Mouse (Mus musculus): ENCODE data around the gene Mss51. TPM values are rescaled to one million over a fixed set of nuclear protein-coding genes. Genes with fewer than 3 reads are reported as not detected.

Gene Mss51
- polyA plus RNA-seq (2012; rRNA removed), result 0.33 and 0.42 TPM in 2 replicates

GRCm38 (mm10) chr14:20496603-20497002 lies at the start of gene Mss51:
TSS of gene Mss51 (minus strand) at chr14:20496901.
- no peak within 1 kb of the TSS for H3K27ac ChIP-seq (ENCODE audit: insufficient read depth, low read length)
- no peak for TF ChIP-seq CTCF (IDR thresholded peaks at IDR 0.05; ENCODE audit: extremely low read depth, insufficient read depth, low read length)
- no peaks in the 10 kb centered on the region for H3K4me1 ChIP-seq (ENCODE audit: control insufficient read depth, insufficient read depth, low read length)
- H3K4me3 ChIP-seq (ENCODE audit: insufficient read depth, low read length), result no peak within 1 kb of the TSS

GRCm38 (mm10) chr14:20546415-20546814 lies 49.7 kb upstream of the Mss51 start, which contains the start of gene Ppp3cb:
TSS of gene Ppp3cb (minus strand) at chr14:20546573.
- Histone ChIP-seq H3K4me1 (ENCODE audit: control insufficient read depth, insufficient read depth, low read length) (no peaks in the 10 kb centered on the region; the same call in 1 of the 2 replicates), H3K27ac (ENCODE audit: insufficient read depth, low read length) (peak within 1 kb of the TSS; percentile 95), H3K4me3 (ENCODE audit: insufficient read depth, low read length) (peak within 1 kb of the TSS; percentile 92)
- TF ChIP-seq POLR2A (IDR thresholded peaks at IDR 0.05; ENCODE audit: extremely low read depth, insufficient read depth, low read length) (peak; percentile 45; the same call in 1 of the 2 replicates), CTCF (IDR thresholded peaks at IDR 0.05; ENCODE audit: extremely low read depth, insufficient read depth, low read length) (no peak)

GRCm38 (mm10) chr14:20545529-20546331 lies 49.0 kb upstream of the Mss51 start:
- H3K27ac ChIP-seq (ENCODE audit: insufficient read depth, low read length), result peak overlapping the region; percentile 95
- H3K4me3 ChIP-seq (ENCODE audit: insufficient read depth, low read length), result peak overlapping the region; percentile 92
- H3K4me1 ChIP-seq (ENCODE audit: control insufficient read depth, insufficient read depth, low read length), result no peaks in the 10 kb centered on the region; the same call in 1 of the 2 replicates
- TF ChIP-seq POLR2A (IDR thresholded peaks at IDR 0.05; ENCODE audit: extremely low read depth, insufficient read depth, low read length) (no peak), CTCF (IDR thresholded peaks at IDR 0.05; ENCODE audit: extremely low read depth, insufficient read depth, low read length) (no peak)

GRCm38 (mm10) chr14:20544467-20545411 lies 48.0 kb upstream of the Mss51 start:
- no peaks in the 10 kb centered on the region; the same call in 1 of the 2 replicates for H3K4me1 ChIP-seq (ENCODE audit: control insufficient read depth, insufficient read depth, low read length)
- TF ChIP-seq POLR2A (IDR thresholded peaks at IDR 0.05; ENCODE audit: extremely low read depth, insufficient read depth, low read length) (no peak), CTCF (IDR thresholded peaks at IDR 0.05; ENCODE audit: extremely low read depth, insufficient read depth, low read length) (no peak)
- H3K27ac ChIP-seq (ENCODE audit: insufficient read depth, low read length), result no peak overlapping the region
- peak overlapping the region; percentile 92; the same call in 1 of the 2 replicates for H3K4me3 ChIP-seq (ENCODE audit: insufficient read depth, low read length)

- no peak for TF ChIP-seq CTCF (IDR thresholded peaks at IDR 0.05; ENCODE audit: extremely low read depth, insufficient read depth, low read length)
- no peak for TF ChIP-seq POLR2A (IDR thresholded peaks at IDR 0.05; ENCODE audit: extremely low read depth, insufficient read depth, low read length)
- no peak overlapping the region for H3K27ac ChIP-seq (ENCODE audit: insufficient read depth, low read length)
- H3K4me1 ChIP-seq (ENCODE audit: control insufficient read depth, insufficient read depth, low read length), result no peaks in the 10 kb centered on the region
- no peak overlapping the region for H3K4me3 ChIP-seq (ENCODE audit: insufficient read depth, low read length)
Measured at GRCm38 (mm10) chr14:20529643-20530042, 32.9 kb upstream of the Mss51 start.

GRCm38 (mm10) chr14:20520179-20520578 lies 23.5 kb upstream of the Mss51 start:
- TF ChIP-seq POLR2A (IDR thresholded peaks at IDR 0.05; ENCODE audit: extremely low read depth, insufficient read depth, low read length) (no peak), CTCF (IDR thresholded peaks at IDR 0.05; ENCODE audit: extremely low read depth, insufficient read depth, low read length) (no peak)
- Histone ChIP-seq H3K4me1 (ENCODE audit: control insufficient read depth, insufficient read depth, low read length) (no peaks in the 10 kb centered on the region), H3K4me3 (ENCODE audit: insufficient read depth, low read length) (no peak overlapping the region), H3K27ac (ENCODE audit: insufficient read depth, low read length) (no peak overlapping the region)

- no peak for TF ChIP-seq CTCF (IDR thresholded peaks at IDR 0.05; ENCODE audit: extremely low read depth, insufficient read depth, low read length)
- TF ChIP-seq POLR2A (IDR thresholded peaks at IDR 0.05; ENCODE audit: extremely low read depth, insufficient read depth, low read length), result no peak
- Histone ChIP-seq H3K27ac (ENCODE audit: insufficient read depth, low read length) (no peak overlapping the region), H3K4me1 (ENCODE audit: control insufficient read depth, insufficient read depth, low read length) (no peaks in the 10 kb centered on the region; the same call in 1 of the 2 replicates), H3K4me3 (ENCODE audit: insufficient read depth, low read length) (no peak overlapping the region)
Measured at GRCm38 (mm10) chr14:20508424-20508823, 11.7 kb upstream of the Mss51 start.

- no peak overlapping the region for H3K27ac ChIP-seq (ENCODE audit: insufficient read depth, low read length)
- no peaks in the 10 kb centered on the region; the same call in 1 of the 2 replicates for H3K4me1 ChIP-seq (ENCODE audit: control insufficient read depth, insufficient read depth, low read length)
- no peak overlapping the region for H3K4me3 ChIP-seq (ENCODE audit: insufficient read depth, low read length)
- TF ChIP-seq POLR2A (IDR thresholded peaks at IDR 0.05; ENCODE audit: extremely low read depth, insufficient read depth, low read length) (no peak), CTCF (IDR thresholded peaks at IDR 0.05; ENCODE audit: extremely low read depth, insufficient read depth, low read length) (no peak)
Measured at GRCm38 (mm10) chr14:20502966-20503365, 6.3 kb upstream of the Mss51 start.

GRCm38 (mm10) chr14:20499982-20500381 lies 3.3 kb upstream of the Mss51 start:
- Histone ChIP-seq H3K4me1 (ENCODE audit: control insufficient read depth, insufficient read depth, low read length) (no peaks in the 10 kb centered on the region), H3K27ac (ENCODE audit: insufficient read depth, low read length) (no peak overlapping the region), H3K4me3 (ENCODE audit: insufficient read depth, low read length) (no peak overlapping the region)
- TF ChIP-seq POLR2A (IDR thresholded peaks at IDR 0.05; ENCODE audit: extremely low read depth, insufficient read depth, low read length) (no peak), CTCF (IDR thresholded peaks at IDR 0.05; ENCODE audit: extremely low read depth, insufficient read depth, low read length) (no peak)

Data from cortical plate, adult 2 months (tissue).